Mouse (Mus musculus) lung, embryonic 16.5 days (tissue): ENCODE measurements around the gene Pak4. TPM values are rescaled to one million over a fixed set of nuclear protein-coding genes. Genes with fewer than 3 reads are reported as not detected.

Experiments
- ATAC-seq: fragments of 200-750 bp; cut with Nextera tagmentation; 2 replicates; pipeline ENCODE4 v1.8.0; 2017; ENCODE audit warnings: low read depth, mild to moderate bottlenecking, moderate library complexity
- H3K27ac ChIP-seq: fragments of 300-500 bp; sonication (generic); 2 replicates; pipeline ENCODE4 v1.5.1; 2014; ENCODE audit warnings: mild to moderate bottlenecking, control low read depth, low read length
- H3K27me3 ChIP-seq: fragments of 300-500 bp; sonication (generic); 2 replicates; pipeline ENCODE4 v1.6.1; 2014; ENCODE audit warnings: low read depth, low read length, mixed read lengths; ENCODE audit not compliant: control insufficient read depth, insufficient read depth
- H3K36me3 ChIP-seq: fragments of 300-500 bp; sonication (generic); 2 replicates; pipeline ENCODE4 v1.6.1; 2014; ENCODE audit warnings: low read length; ENCODE audit not compliant: control insufficient read depth, insufficient read depth
- H3K4me1 ChIP-seq: fragments of 300-500 bp; sonication (generic); replicated peaks from 2 replicates; pipeline ENCODE4 v1.6.1; 2014; ENCODE audit warnings: low read length, mixed read lengths; ENCODE audit not compliant: control insufficient read depth, insufficient read depth
- H3K4me2 ChIP-seq: fragments of 300-500 bp; sonication (generic); 2 replicates; pipeline ENCODE4 v1.6.1; 2014; ENCODE audit warnings: low read depth, low read length, control low read depth
- H3K4me3 ChIP-seq: fragments of 300-500 bp; sonication (generic); 2 replicates; pipeline ENCODE4 v1.5.1; 2014; ENCODE audit warnings: mild to moderate bottlenecking, low read length, control low read depth
- H3K9ac ChIP-seq: fragments of 300-500 bp; sonication (generic); 2 replicates; pipeline ENCODE4 v1.6.1; 2014; ENCODE audit warnings: low read length, control low read depth
- H3K9me3 ChIP-seq: fragments of 300-500 bp; sonication (generic); 2 replicates; pipeline ENCODE4 v1.6.1; 2016; ENCODE audit warnings: low read length; ENCODE audit not compliant: control insufficient read depth
- WGBS: fragments of 180-500 bp; shearing (Covaris S2); extraction: QIAGEN DNeasy Blood & Tissue Kit; methylation state at CpG from one replicate; pipeline ENCODE4 v1.1.7; 2014; 5-methylcytosine and 5-hydroxymethylcytosine counted together
- polyA plus RNA-seq: library from polyadenylated mRNA; unstranded; fragments of >200 nt; fragmentation: Nextera tagmentation; extraction: Ambion mirVana; gene quantifications from 2 replicates; pipeline ENCODE4 v1.2.1, GENCODE M21; 2015

Pak4 gene
- polyA plus RNA-seq, 1 experiment from 2014 or later, result 60.5 TPM

GRCm38 (mm10) chr7:28595751-28596435 lies 2.1 kb downstream of the Pak4 start:
- Histone ChIP-seq H3K4me3 (peak overlapping the region; percentile 58), H3K9ac (peak overlapping the region; percentile 31; the same call in 1 of the 2 replicates)

GRCm38 (mm10) chr7:28593206-28594111 lies 4.5 kb downstream of the Pak4 start:
- H3K4me2 ChIP-seq, result no peak overlapping the region
- WGBS, result 33% methylated on average over 14 of the region's 14 CpGs
- peak overlapping the region; percentile 38 for H3K27ac ChIP-seq

More at GRCm38 (mm10) chr7:28595751-28596435, 2.1 kb downstream of the Pak4 start:
- 69% methylated on average over 8 of the region's 8 CpGs for WGBS
- Histone ChIP-seq H3K4me2 (peak overlapping the region; percentile 78), H3K36me3 (peaks cover 2% of the 10 kb centered on the region; the same call in 1 of the 2 replicates), H3K4me1 (peaks cover 57% of the 10 kb centered on the region), H3K27me3 (no peaks in the 10 kb centered on the region), H3K27ac (peak overlapping the region; percentile 75), H3K9me3 (no peaks in the 10 kb centered on the region)
- ATAC-seq, result no peak

GRCm38 (mm10) chr7:28591862-28592261 lies 6.1 kb downstream of the Pak4 start:
- Histone ChIP-seq H3K27ac (no peak overlapping the region), H3K4me2 (no peak overlapping the region), H3K9me3 (no peaks in the 10 kb centered on the region), H3K4me3 (no peak overlapping the region), H3K9ac (no peak overlapping the region), H3K4me1 (peaks cover 78% of the 10 kb centered on the region), H3K36me3 (peaks cover 2% of the 10 kb centered on the region; the same call in 1 of the 2 replicates), H3K27me3 (no peaks in the 10 kb centered on the region)
- no peak for ATAC-seq
- 55% methylated on average over 1 of the region's 1 CpGs for WGBS

More at GRCm38 (mm10) chr7:28593206-28594111, 4.5 kb downstream of the Pak4 start:
- peak overlapping the region; percentile 38 for H3K9ac ChIP-seq
- H3K9me3 ChIP-seq, result no peaks in the 10 kb centered on the region
- peaks cover 2% of the 10 kb centered on the region; the same call in 1 of the 2 replicates for H3K36me3 ChIP-seq
- H3K4me1 ChIP-seq, result peaks cover 66% of the 10 kb centered on the region
- no peak for ATAC-seq
- H3K27me3 ChIP-seq, result no peaks in the 10 kb centered on the region
- H3K4me3 ChIP-seq, result no peak overlapping the region

DNA sequence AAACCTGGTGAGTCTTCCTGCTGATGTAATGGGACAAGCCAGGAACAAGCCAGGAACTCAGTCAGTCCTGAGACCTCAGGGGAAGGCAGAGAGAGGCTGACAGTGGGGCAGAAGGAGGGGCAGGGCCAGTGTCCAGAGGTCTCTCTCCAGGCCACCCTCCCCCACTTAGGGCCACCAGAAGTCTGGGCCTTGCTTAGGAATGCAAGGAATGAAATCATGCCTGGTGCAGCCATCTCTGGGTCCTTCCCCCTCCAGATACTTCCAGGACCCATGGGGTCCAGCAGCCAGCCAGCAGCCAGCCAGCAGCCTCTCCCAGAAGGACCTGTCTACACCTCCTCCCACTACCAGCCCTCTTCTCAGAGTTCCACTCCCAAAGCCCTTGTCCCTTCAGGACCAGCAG lies 10.3 kb downstream of the Pak4 start:
- Histone ChIP-seq H3K27me3 (no peaks in the 10 kb centered on the region), H3K4me2 (no peak overlapping the region), H3K9ac (peak overlapping the region; percentile 23), H3K27ac (peak overlapping the region; percentile 73), H3K4me3 (no peak overlapping the region), H3K9me3 (no peaks in the 10 kb centered on the region), H3K36me3 (no peaks in the 10 kb centered on the region), H3K4me1 (peaks cover 79% of the 10 kb centered on the region)
- ATAC-seq, result peak; percentile 32

DNA sequence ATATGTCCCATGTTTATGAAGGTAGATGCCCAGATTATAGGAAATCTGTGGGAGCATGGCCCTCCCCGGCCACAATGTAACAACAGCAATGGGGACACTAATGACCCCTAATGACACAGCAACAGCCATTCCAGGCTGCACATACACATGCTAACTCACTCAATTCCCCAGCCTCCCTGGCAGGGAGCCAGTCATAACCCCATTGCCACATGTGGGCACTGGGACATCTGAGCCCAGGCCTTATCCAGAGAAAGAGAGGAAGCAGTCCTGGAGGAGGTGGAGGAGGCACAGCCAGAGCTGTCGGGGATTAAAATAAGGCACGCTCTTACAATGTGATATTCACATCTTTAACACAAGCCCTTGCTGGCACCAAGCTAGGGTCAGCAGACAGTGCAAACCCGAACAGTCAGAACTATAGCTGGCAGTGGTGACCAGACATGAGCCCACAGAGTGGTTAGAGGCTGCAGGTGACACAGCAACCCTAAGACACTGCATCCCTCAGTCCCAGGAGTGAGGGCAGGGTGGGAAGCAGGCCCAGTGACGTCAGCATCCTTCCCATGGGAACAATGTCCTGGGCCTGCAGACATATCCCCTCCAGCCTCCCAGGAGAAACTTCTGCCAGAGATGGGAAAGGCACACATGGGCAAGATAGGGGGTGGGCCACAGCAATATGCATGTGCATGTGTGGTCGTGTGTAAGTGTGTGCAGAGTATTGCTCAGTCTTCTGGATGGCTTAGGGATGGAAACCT lies 11.1 kb downstream of the Pak4 start:
- H3K9ac ChIP-seq, result 0 out of 2 replicates have a peak overlapping the region, but pooled peaks have one; percentile 5
- no peak for ATAC-seq
- H3K4me1 ChIP-seq, result peaks cover 74% of the 10 kb centered on the region
- whole genome bisulfite sequencing, result 49% methylated on average over 6 of the region's 6 CpGs
- H3K36me3 ChIP-seq, result no peaks in the 10 kb centered on the region
- no peak overlapping the region for H3K4me3 ChIP-seq
- H3K4me2 ChIP-seq, result no peak overlapping the region
- H3K27ac ChIP-seq, result peak overlapping the region; percentile 73
- H3K27me3 ChIP-seq, result no peaks in the 10 kb centered on the region
- no peaks in the 10 kb centered on the region for H3K9me3 ChIP-seq

- peak overlapping the region; percentile 79 for H3K27ac ChIP-seq
- H3K36me3 ChIP-seq, result no peaks in the 10 kb centered on the region
- WGBS, result 46% methylated on average over 6 of the region's 6 CpGs
- H3K4me2 ChIP-seq, result no peak overlapping the region
- H3K9ac ChIP-seq, result no peak overlapping the region
- H3K4me1 ChIP-seq, result peaks cover 73% of the 10 kb centered on the region
- no peaks in the 10 kb centered on the region for H3K27me3 ChIP-seq
- H3K9me3 ChIP-seq, result no peaks in the 10 kb centered on the region
- peak; percentile 56 for ATAC-seq
- H3K4me3 ChIP-seq, result no peak overlapping the region
These were observed 13.0 kb downstream of the Pak4 start for GRCm38 (mm10) chr7:28585001-28585400.

GRCm38 (mm10) chr7:28584468-28584867 lies 13.5 kb downstream of the Pak4 start:
- peaks cover 76% of the 10 kb centered on the region for H3K4me1 ChIP-seq
- no peaks in the 10 kb centered on the region for H3K36me3 ChIP-seq
- 45% methylated on average over 4 of the region's 4 CpGs for WGBS
- H3K27ac ChIP-seq, result peak overlapping the region; percentile 79
- H3K4me2 ChIP-seq, result no peak overlapping the region
- no peaks in the 10 kb centered on the region for H3K9me3 ChIP-seq
- no peak for ATAC-seq
- H3K9ac ChIP-seq, result no peak overlapping the region
- no peak overlapping the region for H3K4me3 ChIP-seq
- H3K27me3 ChIP-seq, result no peaks in the 10 kb centered on the region

- 59% methylated on average over 8 of the region's 8 CpGs for WGBS
- H3K9me3 ChIP-seq, result no peaks in the 10 kb centered on the region
- no peak overlapping the region for H3K9ac ChIP-seq
- 0 out of 2 replicates have a peak, but pooled peaks cover 2% of the 10 kb centered on the region for H3K36me3 ChIP-seq
- peak overlapping the region; percentile 79 for H3K27ac ChIP-seq
- peaks cover 78% of the 10 kb centered on the region for H3K4me1 ChIP-seq
- no peaks in the 10 kb centered on the region for H3K27me3 ChIP-seq
- peak; percentile 44 for ATAC-seq
- no peak overlapping the region for H3K4me2 ChIP-seq
- no peak overlapping the region for H3K4me3 ChIP-seq
These were observed 14.2 kb downstream of the Pak4 start for GRCm38 (mm10) chr7:28583570-28584344.
